Comparison of ENCODE assay signal across 12 mouse cellular contexts in the genomic region with DNA sequence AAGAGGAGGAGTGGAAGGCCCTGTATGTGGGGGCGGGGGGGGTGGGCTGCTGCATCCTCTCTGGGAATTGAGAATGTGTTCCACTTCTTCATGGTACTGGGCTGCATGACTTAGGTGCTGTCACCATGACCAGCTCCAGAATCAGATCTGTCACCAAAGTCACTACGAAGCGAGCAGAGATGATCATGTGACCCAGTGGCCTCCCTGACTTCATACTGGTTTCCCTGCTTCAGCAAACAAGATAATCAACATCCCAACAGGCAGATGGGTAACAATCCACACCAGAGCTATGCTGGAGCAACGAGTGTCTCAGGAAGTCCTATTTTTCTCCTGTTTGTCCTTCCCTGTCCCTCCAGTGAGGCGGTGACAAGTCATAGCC. TPM values are rescaled to one million over a fixed set of nuclear protein-coding genes. Genes with fewer than 3 reads are reported as not detected.
DNase-seq lines count a peak whose midpoint lies in the region; ATAC-seq and TF ChIP-seq lines count a peak whose summit lies in the region.
"Had no signal": no experiment of that assay in that cellular context is flagged by ENCODE, and none has a peak within 500 bp of the region (broad histone marks: within the 10 kb centered on the region; RNA-seq: fewer than 3 reads in every experiment).

No protein-coding gene starts in this region.

- no peak for DNase-seq in liver, postnatal 0 days
- no peak for DNase-seq in left cerebral cortex, adult 2 months (ENCODE audit: extremely low spot score in 1 of 2, low spot score in 2 of 2)
- no peak for DNase-seq in heart, postnatal 25 days (ENCODE audit: low spot score)
- DNase-seq: cerebellum, adult 18-20 months; gastrocnemius, postnatal 36 days; kidney, adult 18-20 months; thymus, adult 18-20 months had no signal

- H3K9me3 ChIP-seq in liver, embryonic 12.5 days (replicated peaks) = no peaks in the 10 kb centered on the region
- H3K9me3 ChIP-seq in liver, postnatal 0 days (ENCODE audit: low read length) = no peaks in the 10 kb centered on the region
- H3K9me3 ChIP-seq in midbrain, embryonic 13.5 days = no peaks in the 10 kb centered on the region
- H3K9me3 ChIP-seq: liver, embryonic 15.5 days had no signal

- intact Hi-C loops in left cerebral cortex, adult 2 months (cut with DNase I) = no loop called here
- intact Hi-C loops in heart, postnatal 25 days (cut with DNase I) = no loop called here

- peaks cover 7% of the 10 kb centered on the region; the same call in 1 of the 2 replicates for H3K4me1 ChIP-seq in liver, embryonic 12.5 days
- peaks cover 6% of the 10 kb centered on the region; the same call in 1 of the 2 replicates for H3K4me1 ChIP-seq in liver, postnatal 0 days (ENCODE audit: insufficient read depth)
- H3K4me1 ChIP-seq in midbrain, embryonic 13.5 days (replicated peaks) = peaks cover 3% of the 10 kb centered on the region; the same call in 1 of the 2 replicates
- H3K4me1 ChIP-seq: liver, embryonic 15.5 days had no signal

- TF ChIP-seq EP300 in liver, postnatal 0 days (IDR thresholded peaks at IDR 0.05; ENCODE audit: low read depth) = no peak

- H3K4me3 ChIP-seq in liver, embryonic 12.5 days = no peak overlapping the region
- H3K4me3 ChIP-seq in liver, postnatal 0 days (ENCODE audit: low read depth, low read length) = no peak overlapping the region
- H3K4me3 ChIP-seq in midbrain, embryonic 13.5 days (replicated peaks) = no peak overlapping the region
- H3K4me3 ChIP-seq in left cerebral cortex, adult 2 months = no peak overlapping the region
- H3K4me3 ChIP-seq: liver, embryonic 15.5 days had no signal

- whole genome bisulfite sequencing in liver, embryonic 12.5 days (ENCODE audit: insufficient replicate concordance) = 29% methylated on average over 5 of the region's 5 CpGs
- WGBS in liver, postnatal 0 days (ENCODE audit: insufficient replicate concordance) = 25% methylated on average over 5 of the region's 5 CpGs
- WGBS in midbrain, embryonic 13.5 days = 78% methylated on average over 5 of the region's 5 CpGs

- 0 out of 2 replicates have a peak, but pooled peaks have one; percentile 8 for ATAC-seq in liver, embryonic 12.5 days
- ATAC-seq in liver, postnatal 0 days = no peak
- peak; percentile 13 for ATAC-seq in granulocyte monocyte progenitor cell, adult 5-6 weeks (replicated peaks; ENCODE audit: poor library complexity, severe bottlenecking)
- ATAC-seq in inflammation-experienced regulatory T-cells, adult 6 months = peak; percentile 26
- no peak for ATAC-seq in midbrain, embryonic 13.5 days

- H3K4me2 ChIP-seq in liver, embryonic 12.5 days = peak overlapping the region; percentile 19
- H3K4me2 ChIP-seq in liver, postnatal 0 days (ENCODE audit: low read depth, low read length) = no peak overlapping the region
- H3K4me2 ChIP-seq in midbrain, embryonic 13.5 days (replicated peaks) = no peak overlapping the region
- H3K4me2 ChIP-seq: liver, embryonic 15.5 days had no signal

- H3K9ac ChIP-seq in liver, embryonic 12.5 days = no peak overlapping the region
- no peak overlapping the region for H3K9ac ChIP-seq in liver, postnatal 0 days (replicated peaks)
- H3K9ac ChIP-seq in midbrain, embryonic 13.5 days (replicated peaks) = no peak overlapping the region
- H3K9ac ChIP-seq: liver, embryonic 15.5 days had no signal

- H3K36me3 ChIP-seq in liver, embryonic 12.5 days = no peaks in the 10 kb centered on the region
- no peaks in the 10 kb centered on the region for H3K36me3 ChIP-seq in liver, postnatal 0 days (replicated peaks; ENCODE audit: insufficient read depth, low read length)
- H3K36me3 ChIP-seq in midbrain, embryonic 13.5 days = peaks cover 3% of the 10 kb centered on the region
- H3K36me3 ChIP-seq: liver, embryonic 15.5 days had no signal

- TF ChIP-seq CTCF in liver, postnatal 0 days (IDR thresholded peaks at IDR 0.05; ENCODE audit: low read depth) = no peak
- no peak for TF ChIP-seq CTCF in left cerebral cortex, adult 2 months (IDR thresholded peaks at IDR 0.05)

- no peaks in the 10 kb centered on the region for H3K27me3 ChIP-seq in liver, embryonic 12.5 days (replicated peaks)
- no peaks in the 10 kb centered on the region for H3K27me3 ChIP-seq in liver, postnatal 0 days (ENCODE audit: insufficient read depth, low read length)
- H3K27me3 ChIP-seq in midbrain, embryonic 13.5 days = no peaks in the 10 kb centered on the region
- H3K27me3 ChIP-seq: liver, embryonic 15.5 days had no signal

- no peak overlapping the region for H3K27ac ChIP-seq in liver, embryonic 12.5 days
- H3K27ac ChIP-seq in liver, postnatal 0 days (ENCODE audit: low read depth) = no peak overlapping the region
- H3K27ac ChIP-seq in midbrain, embryonic 13.5 days = peak overlapping the region; percentile 32
- no peak overlapping the region for H3K27ac ChIP-seq in left cerebral cortex, adult 2 months
- H3K27ac ChIP-seq: liver, embryonic 15.5 days had no signal

RNA-seq across cellular contexts. Expression of a gene that starts 28.7 kb away (rescaled TPM):
- 0.10 and 0.13 TPM in 2 replicates for polyA plus RNA-seq in liver, embryonic 12.5 days (2016; fragmentation: Nextera tagmentation; extraction: Ambion mirVana)
- polyA plus RNA-seq in liver, postnatal 0 days (2015; fragmentation: Nextera tagmentation; extraction: Ambion mirVana) = 0.11 TPM in 1 of 2 replicates, not detected in the other
- total RNA-seq in granulocyte monocyte progenitor cell, adult 5-6 weeks (2014; fragmentation: Nextera tagmentation) = not detected in 2 replicates
- total RNA-seq in granulocyte monocyte progenitor cell, adult 5-6 weeks (2017) = not detected in 2 replicates
- polyA plus RNA-seq in inflammation-experienced regulatory T-cells, adult 6 months (2017; shearing (Covaris generic)) = 1 to 10 TPM; 4.2 to 6.6 (median 4.9) TPM
- 7.2 and 7.3 TPM in 2 replicates for polyA plus RNA-seq in midbrain, embryonic 13.5 days (2015; fragmentation: Nextera tagmentation; extraction: Ambion mirVana)
- 10 to 100 TPM; 20.3 to 44.5 TPM for total RNA-seq in left cerebral cortex, adult 2 months (2021)
- total RNA-seq in heart, postnatal 25 days (2021) = under 1 TPM; 0.10 to 0.14 TPM
- total RNA-seq: gastrocnemius, postnatal 36 days had no signal

Comparison
In these comparisons a context has a peak if more than half of its experiments do, and no peak if none do; other contexts are left out.
1. ATAC-seq: peak in liver, embryonic 12.5 days (single experiment), granulocyte monocyte progenitor cell, adult 5-6 weeks (single experiment) and inflammation-experienced regulatory T-cells, adult 6 months (single experiment); none in liver, postnatal 0 days (single experiment) and midbrain, embryonic 13.5 days (single experiment).